Mouse (Mus musculus): ENCODE measurements around the gene Ank3. TPM values are rescaled to one million over a fixed set of nuclear protein-coding genes. Genes with fewer than 3 reads are reported as not detected.

The Ank3 gene
- polyA plus RNA-seq, 1 experiment from 2014 or later: 102 TPM

GRCm38 (mm10) chr10:69490182-69490581 lies 91.6 kb downstream of the Ank3 start:
- no peak for ATAC-seq
- Histone ChIP-seq H3K27me3 (no peaks in the 10 kb centered on the region), H3K4me2 (replicated peaks) (no peak overlapping the region), H3K4me3 (replicated peaks) (no peak overlapping the region), H3K4me1 (replicated peaks) (0 out of 2 replicates have a peak, but pooled peaks cover 5% of the 10 kb centered on the region), H3K9ac (replicated peaks) (no peak overlapping the region), H3K36me3 (no peaks in the 10 kb centered on the region), H3K27ac (no peak overlapping the region), H3K9me3 (no peaks in the 10 kb centered on the region)
- WGBS: 83% methylated on average over 5 of the region's 5 CpGs

- Histone ChIP-seq H3K9ac (replicated peaks) (no peak overlapping the region), H3K27ac (no peak overlapping the region), H3K4me2 (replicated peaks) (no peak overlapping the region), H3K4me1 (replicated peaks) (0 out of 2 replicates have a peak, but pooled peaks cover 5% of the 10 kb centered on the region), H3K36me3 (no peaks in the 10 kb centered on the region), H3K27me3 (no peaks in the 10 kb centered on the region), H3K4me3 (replicated peaks) (no peak overlapping the region), H3K9me3 (no peaks in the 10 kb centered on the region)
- ATAC-seq: no peak
- 55% methylated on average over 5 of the region's 5 CpGs for WGBS
Measured at GRCm38 (mm10) chr10:69491975-69492374, 93.4 kb downstream of the Ank3 start.

- WGBS: 86% methylated on average over 17 of the region's 17 CpGs
- Histone ChIP-seq H3K36me3 (no peaks in the 10 kb centered on the region), H3K4me2 (replicated peaks) (no peak overlapping the region), H3K4me1 (replicated peaks) (peaks cover 13% of the 10 kb centered on the region), H3K4me3 (replicated peaks) (no peak overlapping the region), H3K27ac (no peak overlapping the region), H3K9me3 (no peaks in the 10 kb centered on the region), H3K9ac (replicated peaks) (no peak overlapping the region), H3K27me3 (no peaks in the 10 kb centered on the region)
- ATAC-seq: no peak
Measured at GRCm38 (mm10) chr10:69497382-69497781, 98.8 kb downstream of the Ank3 start.

- H3K27ac ChIP-seq: peak overlapping the region; percentile 67
- H3K4me3 ChIP-seq (replicated peaks): no peak overlapping the region
- no peak overlapping the region for H3K9ac ChIP-seq (replicated peaks)
- H3K36me3 ChIP-seq: no peaks in the 10 kb centered on the region
- H3K4me2 ChIP-seq (replicated peaks): no peak overlapping the region
- WGBS: 41% methylated on average over 11 of the region's 11 CpGs
- ATAC-seq: peak; percentile 77
- no peaks in the 10 kb centered on the region for H3K27me3 ChIP-seq
- H3K9me3 ChIP-seq: no peaks in the 10 kb centered on the region
- H3K4me1 ChIP-seq (replicated peaks): peaks cover 13% of the 10 kb centered on the region
Measured at GRCm38 (mm10) chr10:69500171-69500860, 101.7 kb downstream of the Ank3 start.

- 88% methylated on average over 4 of the region's 4 CpGs for WGBS
- Histone ChIP-seq H3K27ac (no peak overlapping the region), H3K27me3 (no peaks in the 10 kb centered on the region), H3K9me3 (no peaks in the 10 kb centered on the region), H3K4me3 (replicated peaks) (no peak overlapping the region), H3K4me1 (replicated peaks) (peaks cover 13% of the 10 kb centered on the region), H3K4me2 (replicated peaks) (no peak overlapping the region), H3K36me3 (no peaks in the 10 kb centered on the region), H3K9ac (replicated peaks) (no peak overlapping the region)
- ATAC-seq: no peak
Measured at GRCm38 (mm10) chr10:69503791-69504190, 105.2 kb downstream of the Ank3 start.

GRCm38 (mm10) chr10:69507719-69508118 lies 109.1 kb downstream of the Ank3 start:
- Histone ChIP-seq H3K9me3 (no peaks in the 10 kb centered on the region), H3K27ac (no peak overlapping the region), H3K36me3 (no peaks in the 10 kb centered on the region), H3K27me3 (no peaks in the 10 kb centered on the region), H3K4me3 (replicated peaks) (no peak overlapping the region), H3K4me2 (replicated peaks) (no peak overlapping the region), H3K4me1 (replicated peaks) (no peaks in the 10 kb centered on the region), H3K9ac (replicated peaks) (no peak overlapping the region)
- WGBS: 92% methylated on average over 8 of the region's 8 CpGs
- ATAC-seq: no peak

GRCm38 (mm10) chr10:69510392-69510791 lies 111.8 kb downstream of the Ank3 start:
- H3K9me3 ChIP-seq: no peaks in the 10 kb centered on the region
- H3K9ac ChIP-seq (replicated peaks): no peak overlapping the region
- H3K4me1 ChIP-seq (replicated peaks): no peaks in the 10 kb centered on the region
- H3K4me3 ChIP-seq (replicated peaks): no peak overlapping the region
- ATAC-seq: no peak
- no peaks in the 10 kb centered on the region for H3K27me3 ChIP-seq
- H3K27ac ChIP-seq: no peak overlapping the region
- 85% methylated on average over 8 of the region's 8 CpGs for WGBS
- no peak overlapping the region for H3K4me2 ChIP-seq (replicated peaks)
- H3K36me3 ChIP-seq: no peaks in the 10 kb centered on the region

- H3K9ac ChIP-seq (replicated peaks): no peak overlapping the region
Measured at GRCm38 (mm10) chr10:69511234-69511633, 112.7 kb downstream of the Ank3 start.

GRCm38 (mm10) chr10:69521977-69522376 lies 123.4 kb downstream of the Ank3 start:
- Histone ChIP-seq H3K27me3 (no peaks in the 10 kb centered on the region), H3K9me3 (no peaks in the 10 kb centered on the region), H3K4me2 (replicated peaks) (no peak overlapping the region), H3K4me3 (replicated peaks) (no peak overlapping the region), H3K27ac (no peak overlapping the region), H3K36me3 (no peaks in the 10 kb centered on the region), H3K9ac (replicated peaks) (no peak overlapping the region), H3K4me1 (replicated peaks) (peaks cover 4% of the 10 kb centered on the region; the same call in 1 of the 2 replicates)
- ATAC-seq: no peak
- WGBS: 85% methylated on average over 4 of the region's 4 CpGs

More at GRCm38 (mm10) chr10:69511234-69511633, 112.7 kb downstream of the Ank3 start:
- H3K36me3 ChIP-seq: no peaks in the 10 kb centered on the region
- H3K4me3 ChIP-seq (replicated peaks): no peak overlapping the region
- no peak overlapping the region for H3K27ac ChIP-seq
- no peaks in the 10 kb centered on the region for H3K4me1 ChIP-seq (replicated peaks)
- no peaks in the 10 kb centered on the region for H3K9me3 ChIP-seq
- no peak overlapping the region for H3K4me2 ChIP-seq (replicated peaks)
- H3K27me3 ChIP-seq: no peaks in the 10 kb centered on the region
- no peak for ATAC-seq
- WGBS: 82% methylated on average over 1 of the region's 1 CpGs

GRCm38 (mm10) chr10:69523202-69523601 lies 124.6 kb downstream of the Ank3 start:
- H3K4me3 ChIP-seq (replicated peaks): no peak overlapping the region
- H3K4me1 ChIP-seq (replicated peaks): peaks cover 10% of the 10 kb centered on the region
- H3K36me3 ChIP-seq: no peaks in the 10 kb centered on the region
- WGBS: 65% methylated on average over 3 of the region's 3 CpGs
- no peak overlapping the region for H3K9ac ChIP-seq (replicated peaks)
- H3K9me3 ChIP-seq: no peaks in the 10 kb centered on the region
- no peak overlapping the region for H3K4me2 ChIP-seq (replicated peaks)
- no peaks in the 10 kb centered on the region for H3K27me3 ChIP-seq
- no peak overlapping the region for H3K27ac ChIP-seq
- ATAC-seq: no peak

GRCm38 (mm10) chr10:69527318-69527717 lies 128.7 kb downstream of the Ank3 start:
- 62% methylated on average over 10 of the region's 10 CpGs for WGBS
- Histone ChIP-seq H3K36me3 (no peaks in the 10 kb centered on the region), H3K27me3 (no peaks in the 10 kb centered on the region), H3K4me1 (replicated peaks) (peaks cover 14% of the 10 kb centered on the region), H3K4me3 (replicated peaks) (no peak overlapping the region), H3K27ac (no peak overlapping the region), H3K9ac (replicated peaks) (no peak overlapping the region), H3K9me3 (no peaks in the 10 kb centered on the region), H3K4me2 (replicated peaks) (no peak overlapping the region; the same call in 1 of the 2 replicates)
- no peak for ATAC-seq

- Histone ChIP-seq H3K4me3 (replicated peaks) (no peak overlapping the region), H3K27ac (no peak overlapping the region), H3K4me1 (replicated peaks) (peaks cover 22% of the 10 kb centered on the region), H3K4me2 (replicated peaks) (no peak overlapping the region), H3K27me3 (no peaks in the 10 kb centered on the region), H3K9me3 (no peaks in the 10 kb centered on the region), H3K36me3 (no peaks in the 10 kb centered on the region), H3K9ac (replicated peaks) (no peak overlapping the region)
- WGBS: 57% methylated on average over 4 of the region's 4 CpGs
- ATAC-seq: no peak
Measured at GRCm38 (mm10) chr10:69528746-69529145, 130.2 kb downstream of the Ank3 start.

- Histone ChIP-seq H3K36me3 (no peaks in the 10 kb centered on the region), H3K4me2 (replicated peaks) (no peak overlapping the region), H3K27me3 (no peaks in the 10 kb centered on the region), H3K9ac (replicated peaks) (no peak overlapping the region), H3K27ac (no peak overlapping the region), H3K4me3 (replicated peaks) (no peak overlapping the region), H3K4me1 (replicated peaks) (peaks cover 22% of the 10 kb centered on the region), H3K9me3 (no peaks in the 10 kb centered on the region)
- WGBS: 84% methylated on average over 6 of the region's 6 CpGs
- no peak for ATAC-seq
Measured at GRCm38 (mm10) chr10:69530326-69530725, 131.8 kb downstream of the Ank3 start.

Data from midbrain, embryonic 13.5 days (tissue).